Mouse (Mus musculus) cerebellum, adult 2 months (tissue): Measurements from ENCODE around the gene Kctd2.

ENCODE experiments used
- CTCF ChIP-seq: fragments of 200-500 bp; IDR thresholded peaks from 2 replicates; pipeline ENCODE4 v1.5.1; 2011; ENCODE audit warnings: low read depth, mild to moderate bottlenecking, control low read depth, low read length, moderate library complexity, borderline replicate concordance; ENCODE audit not compliant: insufficient read depth
- POLR2A ChIP-seq: fragments of 200-500 bp; IDR thresholded peaks from 2 replicates; pipeline ENCODE4 v1.6.1; 2011; ENCODE audit warnings: low read length, control low read depth, borderline replicate concordance; ENCODE audit not compliant: insufficient read depth

DNA sequence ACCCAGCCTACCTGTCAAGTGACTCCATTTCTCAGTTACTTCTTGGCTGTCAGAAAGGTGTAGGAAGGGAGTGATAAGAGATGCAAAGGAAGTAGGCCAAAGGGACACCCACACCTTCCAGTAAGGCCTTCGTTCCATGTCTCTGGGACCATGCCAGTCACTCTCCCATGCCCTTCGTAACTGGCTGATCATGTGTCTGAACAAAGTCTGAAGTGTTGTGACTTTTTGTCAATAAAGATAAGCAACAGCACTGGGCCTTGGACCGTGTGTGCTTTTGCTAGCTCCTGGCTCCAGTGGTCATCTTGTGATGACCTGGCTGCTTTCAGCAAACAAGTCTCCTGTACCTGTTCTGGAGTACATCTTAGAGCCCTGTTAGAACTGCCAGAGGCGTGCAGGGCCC is 12.9 kb downstream of the Kctd2 start:
- TF ChIP-seq POLR2A (no peak), CTCF (no peak)
